Mouse (Mus musculus) common myeloid progenitor, adult 5-6 weeks (primary cell): ENCODE data around the gene C1qb. TPM values are rescaled to one million over a fixed set of nuclear protein-coding genes. Genes with fewer than 3 reads are reported as not detected.

Experiments
- ATAC-seq: replicated peaks from 2 replicates; pipeline ENCODE4 v1.8.0; 2016; ENCODE audit warnings: low read depth, mild to moderate bottlenecking, moderate TSS enrichment, inconsistent platforms; ENCODE audit not compliant: poor library complexity, severe bottlenecking
- total RNA-seq: library from RNA; stranded (forward); fragments of 200-1000, 187-1606 nt; gene quantifications from 2 replicates; pipeline ENCODE4 v1.2.3, GENCODE M21; 2017

C1qb gene
- total RNA-seq, 1 experiment from 2014 or later, result 0.55 TPM

GRCm38 (mm10) chr4:136852989-136853388 lies 33.0 kb downstream of the C1qb start:
- no peak for ATAC-seq

- ATAC-seq, result no peak
Observed at GRCm38 (mm10) chr4:136852119-136852518, 33.9 kb downstream of the C1qb start.

DNA sequence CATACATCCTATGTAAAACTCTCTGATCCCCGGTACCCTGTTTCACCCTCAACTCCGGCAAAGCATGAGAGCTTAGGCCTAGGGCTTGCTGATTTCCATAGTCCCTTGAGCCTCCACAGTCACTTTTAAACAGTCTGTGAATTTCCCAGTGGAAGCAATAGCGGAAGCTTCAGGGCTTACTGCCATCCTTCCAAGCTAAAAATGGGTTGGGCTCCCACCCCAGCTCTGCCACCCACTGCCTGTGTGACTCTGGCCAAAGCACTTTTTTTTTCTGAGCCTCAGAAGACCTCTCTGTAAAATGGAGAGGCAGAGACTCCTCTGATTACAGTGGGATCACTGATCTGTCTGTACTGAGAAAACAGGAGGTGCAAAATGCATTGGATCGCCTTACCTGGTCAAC lies 37.4 kb downstream of the C1qb start:
- no peak for ATAC-seq

GRCm38 (mm10) chr4:136847166-136847565 lies 38.8 kb downstream of the C1qb start:
- no peak for ATAC-seq

- ATAC-seq, result no peak
Observed at GRCm38 (mm10) chr4:136842802-136843201, 43.2 kb downstream of the C1qb start.

- peak; percentile 55 for ATAC-seq
Observed at GRCm38 (mm10) chr4:136842033-136842432, 44.0 kb downstream of the C1qb start.

DNA sequence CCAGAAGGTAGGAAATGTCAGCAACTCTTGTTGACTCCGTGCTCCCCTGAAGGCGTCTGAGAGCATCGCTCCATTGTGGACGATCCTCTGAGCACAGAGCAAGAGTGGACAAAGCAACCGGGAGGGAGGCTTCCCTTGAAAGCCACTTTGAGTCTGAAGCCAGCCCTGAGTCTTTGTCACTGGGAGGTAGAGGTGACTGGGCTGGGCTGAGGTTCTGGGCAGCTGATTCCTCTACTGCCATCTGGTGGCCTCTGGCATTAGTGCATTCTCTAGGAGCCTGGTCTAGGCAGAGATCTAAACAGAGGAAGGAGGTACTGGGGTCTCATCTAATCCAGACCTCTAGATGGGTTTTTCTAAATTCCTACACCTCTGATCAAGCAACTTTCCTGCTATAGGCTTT lies 44.9 kb downstream of the C1qb start:
- peak; percentile 90 for ATAC-seq

GRCm38 (mm10) chr4:136838462-136838861 lies 47.5 kb downstream of the C1qb start:
- no peak for ATAC-seq

DNA sequence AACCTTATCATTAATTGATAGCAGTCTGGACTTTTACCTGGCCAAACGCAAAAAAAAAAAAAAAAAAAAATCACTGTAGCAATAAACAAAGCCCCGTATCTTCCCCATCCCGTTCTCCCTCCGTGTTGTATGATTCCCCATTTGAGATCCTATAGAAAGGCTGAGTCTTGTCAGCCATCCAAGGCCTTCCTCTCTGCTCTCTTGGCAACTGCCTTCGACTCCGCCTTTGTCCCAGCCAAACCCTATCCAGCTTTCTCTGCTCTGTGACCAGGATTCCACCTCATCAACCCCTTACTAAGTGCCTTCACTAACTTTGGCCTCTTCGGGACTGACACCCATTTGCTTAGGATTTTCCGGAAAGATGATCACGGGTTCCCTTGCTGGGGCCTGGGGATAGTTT lies 48.0 kb downstream of the C1qb start:
- no peak for ATAC-seq

GRCm38 (mm10) chr4:136836387-136836931 lies 49.5 kb downstream of the C1qb start:
- ATAC-seq, result no peak

- ATAC-seq, result peak; percentile 61
Observed at GRCm38 (mm10) chr4:136835621-136836386, 50.2 kb downstream of the C1qb start, which contains the start of gene Ephb2. TSS of gene Ephb2 (minus strand) at chr4:136835988.

- ATAC-seq, result no peak
Observed at GRCm38 (mm10) chr4:136834815-136835620, 51.0 kb downstream of the C1qb start.

DNA sequence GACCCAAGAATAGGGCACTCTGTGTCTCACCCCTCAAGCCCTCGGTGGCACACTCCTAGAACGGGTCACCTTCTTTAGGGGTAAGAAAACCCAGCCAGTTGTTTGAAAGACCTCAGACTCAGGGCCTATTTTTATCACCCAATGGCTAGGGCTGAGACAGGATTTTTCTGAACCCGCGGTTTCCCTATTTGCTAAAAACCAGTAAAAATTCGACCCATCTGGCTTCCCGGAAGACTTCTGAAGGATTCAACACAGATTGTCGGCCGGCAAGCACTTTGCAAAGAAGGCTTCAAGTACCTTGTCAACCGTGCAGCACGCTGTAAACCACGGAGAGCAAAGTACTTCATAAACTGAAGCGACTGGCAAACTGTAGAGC lies 51.6 kb downstream of the C1qb start:
- no peak for ATAC-seq

DNA sequence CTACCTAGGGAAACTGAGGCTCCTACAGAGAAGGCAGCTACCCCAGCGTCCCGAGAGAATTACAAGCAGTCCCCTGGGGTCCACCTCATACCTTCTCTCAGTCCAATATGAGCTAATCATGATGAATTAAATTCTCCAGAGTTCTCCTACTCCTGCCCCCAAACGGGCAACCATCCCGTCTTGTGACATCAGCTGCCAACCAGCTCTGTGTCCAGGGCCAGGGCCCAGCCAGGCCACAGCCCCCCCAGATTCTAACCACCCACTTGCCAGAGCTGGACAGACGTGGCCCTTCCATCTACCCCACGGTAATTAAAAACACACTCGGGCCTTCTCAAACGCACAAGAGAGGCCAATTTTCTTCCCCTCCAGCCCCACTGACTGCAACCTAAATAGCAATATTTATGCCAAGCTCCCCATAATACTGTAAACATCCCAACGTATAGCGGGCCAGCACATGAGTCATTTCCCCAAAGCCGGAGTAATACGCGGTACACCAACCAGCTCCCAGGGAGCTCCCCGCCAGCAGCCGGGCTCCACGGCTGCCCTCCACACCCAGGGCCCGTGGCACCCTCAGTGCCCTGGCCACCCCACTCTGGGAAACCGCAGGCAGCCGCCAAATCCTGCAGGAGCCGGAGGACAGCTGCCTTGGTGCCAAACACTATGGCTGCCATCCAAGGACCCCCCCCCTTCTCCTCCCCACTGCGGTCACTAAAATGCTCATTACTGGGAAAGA lies 52.2 kb downstream of the C1qb start:
- ATAC-seq, result no peak

DNA sequence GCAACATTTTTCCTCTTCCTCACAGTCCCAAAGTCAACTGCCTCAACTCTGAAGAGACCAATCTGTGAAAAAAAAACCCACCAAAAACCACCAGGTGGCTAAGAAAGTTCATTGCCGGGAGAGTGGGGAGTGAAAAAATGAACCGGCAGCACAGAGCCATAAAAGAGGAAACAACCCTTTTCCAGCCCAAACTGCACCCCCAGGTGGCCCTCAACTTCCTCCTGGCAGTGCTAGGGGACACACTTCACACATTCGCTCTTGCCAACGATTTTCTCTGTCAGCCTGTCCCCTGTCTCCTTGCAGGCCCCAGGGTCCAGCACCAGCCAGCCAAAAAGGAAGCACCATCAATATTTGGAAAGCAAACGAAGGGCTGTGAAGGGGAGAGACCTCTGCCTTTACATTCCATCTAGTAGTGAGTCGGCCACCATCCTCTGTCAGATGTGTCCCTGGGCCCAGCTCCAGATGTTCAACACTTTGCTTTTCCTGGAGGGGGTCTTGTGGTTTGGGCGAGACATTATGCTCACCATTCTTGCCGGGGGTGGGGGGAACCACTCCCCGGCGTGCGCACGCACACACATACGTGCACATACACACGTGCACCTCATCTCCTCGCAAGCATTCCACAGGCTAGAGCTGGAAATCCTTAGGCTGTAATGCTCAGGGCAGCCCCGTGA lies 53.3 kb downstream of the C1qb start:
- peak; percentile 62 for ATAC-seq

DNA sequence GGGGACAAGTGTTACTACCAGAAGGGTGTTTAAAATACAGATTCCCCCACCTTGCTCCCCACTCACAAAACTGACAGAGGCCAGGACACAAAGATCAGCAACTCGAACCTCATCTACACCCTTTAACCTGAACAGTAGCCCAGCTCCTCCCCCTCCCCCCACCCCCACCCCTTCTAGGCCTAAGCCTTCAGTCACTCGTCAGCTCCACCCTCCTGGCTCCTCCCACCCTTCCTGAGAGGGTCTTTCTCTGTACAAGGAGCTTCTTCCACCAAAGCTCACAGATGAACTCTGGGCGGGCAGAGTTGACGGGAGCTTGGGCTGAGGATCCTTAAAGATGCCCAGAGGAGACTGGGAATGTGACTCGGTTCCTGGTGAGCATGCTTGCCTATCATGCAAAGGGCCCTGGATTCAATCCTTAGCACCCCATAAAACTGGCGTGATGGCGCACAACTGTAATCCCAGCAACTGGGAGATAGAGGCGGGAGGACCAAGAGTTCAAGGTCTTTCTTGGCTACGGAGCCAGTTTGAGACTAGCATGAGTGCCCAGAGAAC lies 55.6 kb downstream of the C1qb start:
- ATAC-seq, result no peak
